Mouse (Mus musculus) retina, postnatal 1 day (tissue): ENCODE data around the gene E430018J23Rik.
A peak's percentile ranks its signal among the peaks of the same experiment; 100 is the strongest.
"Not testable (repeated sequence)": the region's sequence is repeated elsewhere in the genome, so short reads cannot be mapped to it uniquely, and the experiment has no call there.

ENCODE experiments used
- DNase-seq: peaks from one replicate; pipeline ENCODE4 v3.0.0-alpha.2; 2012

Gene E430018J23Rik

GRCm38 (mm10) chr7:127375271-127376245 is 17.9 kb downstream of the E430018J23Rik start, which contains the start of gene Zfp747:
TSS of gene Zfp747 (minus strand) at chr7:127376050.
- DNase-seq = peak; percentile 96

GRCm38 (mm10) chr7:127371870-127372269 is 21.6 kb downstream of the E430018J23Rik start:
- DNase-seq = not testable (repeated sequence)

- no peak for DNase-seq
These were observed 22.2 kb downstream of the E430018J23Rik start for GRCm38 (mm10) chr7:127371213-127371612.

- DNase-seq = no peak
These were observed 27.2 kb downstream of the E430018J23Rik start for GRCm38 (mm10) chr7:127366249-127366648.

GRCm38 (mm10) chr7:127364166-127364565 is 29.3 kb downstream of the E430018J23Rik start:
- DNase-seq = no peak

- peak; percentile 55 for DNase-seq
These were observed 29.9 kb downstream of the E430018J23Rik start for GRCm38 (mm10) chr7:127363475-127363921.

- peak; percentile 76 for DNase-seq
These were observed 31.0 kb downstream of the E430018J23Rik start for GRCm38 (mm10) chr7:127362418-127362817.

GRCm38 (mm10) chr7:127361449-127361848 is 32.0 kb downstream of the E430018J23Rik start:
- no peak for DNase-seq

GRCm38 (mm10) chr7:127360265-127360664 is 33.2 kb downstream of the E430018J23Rik start:
- DNase-seq = no peak

GRCm38 (mm10) chr7:127358472-127358871 is 35.0 kb downstream of the E430018J23Rik start:
- no peak for DNase-seq

GRCm38 (mm10) chr7:127357871-127358270 is 35.6 kb downstream of the E430018J23Rik start:
- no peak for DNase-seq

- no peak for DNase-seq
These were observed 37.6 kb downstream of the E430018J23Rik start for GRCm38 (mm10) chr7:127355796-127356195.

- no peak for DNase-seq
These were observed 42.0 kb downstream of the E430018J23Rik start for GRCm38 (mm10) chr7:127351230-127352004.

- DNase-seq = no peak
These were observed 46.8 kb downstream of the E430018J23Rik start for GRCm38 (mm10) chr7:127346676-127347075.

- DNase-seq = peak; percentile 95
These were observed 47.7 kb downstream of the E430018J23Rik start, which contains the start of gene Zfp768 for GRCm38 (mm10) chr7:127345512-127346325. TSS of gene Zfp768 (minus strand) at chr7:127345589.

- no peak for DNase-seq
These were observed 48.3 kb downstream of the E430018J23Rik start for GRCm38 (mm10) chr7:127345092-127345491.

- DNase-seq = no peak
These were observed 49.1 kb downstream of the E430018J23Rik start for GRCm38 (mm10) chr7:127344371-127344770.

GRCm38 (mm10) chr7:127343351-127344019 is 49.9 kb downstream of the E430018J23Rik start:
- DNase-seq = no peak

- no peak for DNase-seq
These were observed 50.5 kb downstream of the E430018J23Rik start for GRCm38 (mm10) chr7:127342888-127343287.

- DNase-seq = no peak
These were observed 51.1 kb downstream of the E430018J23Rik start for GRCm38 (mm10) chr7:127342332-127342731.

GRCm38 (mm10) chr7:127341861-127342260 is 51.6 kb downstream of the E430018J23Rik start:
- not testable (repeated sequence) for DNase-seq

GRCm38 (mm10) chr7:127341356-127341755 is 52.1 kb downstream of the E430018J23Rik start:
- DNase-seq = no peak
